Mouse (Mus musculus): ENCODE data around the gene Rpl4.
A peak's percentile ranks its signal among the peaks of the same experiment; 100 is the strongest.
"Not testable (repeated sequence)": the region's sequence is repeated elsewhere in the genome, so short reads cannot be mapped to it uniquely, and the experiment has no call there.

Rpl4 gene

GRCm38 (mm10) chr9:64198068-64198762 is 25.0 kb downstream of the Rpl4 start:
- DNase-seq = no peak

GRCm38 (mm10) chr9:64198763-64199418 is 25.7 kb downstream of the Rpl4 start:
- not testable (repeated sequence) for DNase-seq

GRCm38 (mm10) chr9:64199897-64200296 is 26.7 kb downstream of the Rpl4 start:
- DNase-seq = peak; percentile 38

- no peak for DNase-seq
Measured at GRCm38 (mm10) chr9:64202331-64202730, 29.2 kb downstream of the Rpl4 start.

GRCm38 (mm10) chr9:64202866-64203265 is 29.7 kb downstream of the Rpl4 start:
- no peak for DNase-seq

GRCm38 (mm10) chr9:64207509-64208084 is 34.4 kb downstream of the Rpl4 start:
- peak; percentile 29 for DNase-seq

- DNase-seq = no peak
Measured at GRCm38 (mm10) chr9:64214452-64214851, 41.3 kb downstream of the Rpl4 start.

- no peak for DNase-seq
Measured at GRCm38 (mm10) chr9:64216090-64216489, 42.9 kb downstream of the Rpl4 start.

- no peak for DNase-seq
Measured at GRCm38 (mm10) chr9:64216641-64217040, 43.5 kb downstream of the Rpl4 start.

GRCm38 (mm10) chr9:64217887-64218286 is 44.7 kb downstream of the Rpl4 start:
- DNase-seq = no peak

GRCm38 (mm10) chr9:64219305-64219704 is 46.1 kb downstream of the Rpl4 start:
- no peak for DNase-seq

GRCm38 (mm10) chr9:64219772-64220420 is 46.7 kb downstream of the Rpl4 start:
- DNase-seq = no peak

GRCm38 (mm10) chr9:64220603-64221002 is 47.4 kb downstream of the Rpl4 start:
- no peak for DNase-seq

- DNase-seq = no peak
Measured at GRCm38 (mm10) chr9:64221480-64221879, 48.3 kb downstream of the Rpl4 start.

GRCm38 (mm10) chr9:64222098-64222497 is 48.9 kb downstream of the Rpl4 start:
- no peak for DNase-seq

- DNase-seq = no peak
Measured at GRCm38 (mm10) chr9:64225805-64226204, 52.6 kb downstream of the Rpl4 start.

GRCm38 (mm10) chr9:64227736-64228135 is 54.6 kb downstream of the Rpl4 start:
- no peak for DNase-seq
